Mouse (Mus musculus) cerebellum, adult 8-10 months (tissue): ENCODE results near the gene Prss8.
"Not testable (repeated sequence)": the region's sequence is repeated elsewhere in the genome, so short reads cannot be mapped to it uniquely, and the experiment has no call there.

Experiments used
- DNase-seq: peaks from one replicate; pipeline ENCODE4 v3.0.0; 2022

The Prss8 gene

DNA sequence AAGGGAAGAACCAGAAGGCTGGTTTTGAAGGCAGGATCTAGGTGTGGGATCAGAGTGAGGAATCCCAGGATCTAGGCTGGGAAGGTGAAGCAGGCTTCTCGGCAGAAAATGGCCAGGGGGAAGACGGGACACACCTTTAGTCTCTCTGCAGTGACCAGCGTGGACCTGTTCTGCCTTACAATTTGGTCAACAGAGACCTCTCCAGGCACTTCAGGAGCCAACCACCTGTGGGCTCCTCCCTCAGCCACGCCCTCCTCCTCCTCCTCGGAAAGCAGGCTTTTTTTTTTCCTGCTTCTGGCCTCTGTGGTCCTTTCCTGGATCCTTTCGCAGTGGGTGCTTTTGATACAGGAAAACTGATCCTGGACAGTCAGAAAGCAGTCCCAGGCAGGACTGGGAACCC lies at the start of gene Prss8:
Prss8 (minus strand) TSS at position 182 of the 400 bp plus-strand sequence.
- DNase-seq = no peak

DNA sequence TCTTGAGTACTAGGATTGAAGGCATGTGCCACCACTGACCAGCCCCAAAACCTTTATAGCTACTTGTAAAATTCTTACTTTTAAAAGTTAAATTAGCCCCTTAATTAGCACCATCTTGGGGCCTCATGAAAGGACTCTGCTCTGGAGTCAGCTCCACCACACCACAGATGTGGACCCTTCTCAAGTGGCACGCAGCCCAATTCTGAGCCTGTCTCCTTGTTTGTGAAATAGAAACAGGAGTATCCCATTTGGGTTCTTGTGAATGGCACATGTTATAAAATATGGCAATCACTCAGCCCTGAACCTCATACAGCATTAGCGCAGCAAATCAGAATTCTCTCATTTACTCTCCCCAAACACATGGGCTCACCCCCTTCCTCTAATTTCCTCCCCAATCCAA lies 49.0 kb upstream of the Prss8 start:
- no peak for DNase-seq

DNA sequence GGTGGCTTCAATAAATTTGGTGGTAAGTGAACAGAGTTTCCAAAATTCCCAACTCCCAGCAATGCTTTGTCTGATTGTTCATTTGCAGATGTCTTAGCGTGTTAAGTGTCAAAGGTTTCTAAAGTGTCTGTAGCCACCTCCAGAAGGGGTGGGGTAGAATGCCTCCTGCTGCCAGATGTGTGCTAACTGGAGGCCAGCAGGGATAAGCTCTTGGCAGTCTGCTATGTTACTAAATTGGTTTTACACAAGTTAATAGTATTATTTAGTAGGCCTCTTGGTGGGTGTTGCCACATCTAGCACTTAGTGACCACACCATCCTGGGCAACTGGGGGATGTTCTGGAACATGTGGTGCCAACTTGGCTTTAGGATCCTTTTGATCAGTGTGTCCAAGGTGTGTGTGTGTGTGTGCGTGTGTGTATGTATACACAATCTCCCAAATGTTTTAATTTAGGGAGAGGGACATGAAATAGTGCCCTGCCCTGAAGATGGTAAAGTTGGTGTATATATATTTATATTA lies 44.6 kb upstream of the Prss8 start:
- no peak for DNase-seq

DNA sequence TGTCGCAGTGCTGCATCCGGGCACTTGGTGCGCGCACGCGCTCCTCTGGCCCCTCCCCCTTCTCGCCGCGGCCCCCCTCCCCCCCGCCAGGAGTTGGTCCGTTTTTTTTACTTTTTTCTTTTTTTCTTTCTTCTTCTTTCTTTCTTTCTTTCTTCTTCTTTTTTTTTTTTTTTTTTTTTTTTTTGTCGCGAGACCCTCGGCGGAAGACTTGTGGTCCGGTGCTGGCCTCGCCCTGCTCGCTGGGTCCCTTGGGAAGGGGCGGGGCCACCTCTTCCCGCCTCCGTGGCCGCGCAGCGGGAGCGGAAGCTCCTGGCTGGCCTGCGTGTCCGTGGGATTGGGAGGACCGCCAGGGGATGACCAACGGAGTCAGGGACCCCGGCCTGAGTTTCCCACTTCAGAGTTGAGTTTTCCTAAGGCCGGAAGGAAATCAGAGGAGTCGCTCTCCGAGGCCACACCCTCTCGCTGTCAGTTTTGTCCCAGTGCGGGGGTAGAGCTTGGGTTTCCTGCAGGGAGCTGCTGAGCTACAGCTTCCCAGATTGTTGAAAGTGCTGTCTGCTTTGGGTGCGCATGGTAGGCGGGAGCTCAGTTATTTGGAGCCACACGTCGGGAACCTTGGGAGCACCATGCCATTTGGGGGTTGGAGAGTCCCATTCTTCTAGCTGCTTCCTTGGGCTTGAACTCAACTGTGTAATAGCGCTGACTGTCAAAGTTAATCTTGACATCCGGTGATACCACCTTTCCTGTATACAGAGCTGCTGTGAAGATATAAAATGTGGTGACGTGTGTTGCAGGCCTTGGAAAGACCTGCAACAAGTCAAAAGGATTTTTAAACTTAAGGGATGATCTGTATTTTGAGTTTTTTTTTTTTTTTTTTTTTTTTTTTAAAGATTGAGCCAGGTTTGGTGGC lies 38.3 kb upstream of the Prss8 start:
- DNase-seq = peak; percentile 69

DNA sequence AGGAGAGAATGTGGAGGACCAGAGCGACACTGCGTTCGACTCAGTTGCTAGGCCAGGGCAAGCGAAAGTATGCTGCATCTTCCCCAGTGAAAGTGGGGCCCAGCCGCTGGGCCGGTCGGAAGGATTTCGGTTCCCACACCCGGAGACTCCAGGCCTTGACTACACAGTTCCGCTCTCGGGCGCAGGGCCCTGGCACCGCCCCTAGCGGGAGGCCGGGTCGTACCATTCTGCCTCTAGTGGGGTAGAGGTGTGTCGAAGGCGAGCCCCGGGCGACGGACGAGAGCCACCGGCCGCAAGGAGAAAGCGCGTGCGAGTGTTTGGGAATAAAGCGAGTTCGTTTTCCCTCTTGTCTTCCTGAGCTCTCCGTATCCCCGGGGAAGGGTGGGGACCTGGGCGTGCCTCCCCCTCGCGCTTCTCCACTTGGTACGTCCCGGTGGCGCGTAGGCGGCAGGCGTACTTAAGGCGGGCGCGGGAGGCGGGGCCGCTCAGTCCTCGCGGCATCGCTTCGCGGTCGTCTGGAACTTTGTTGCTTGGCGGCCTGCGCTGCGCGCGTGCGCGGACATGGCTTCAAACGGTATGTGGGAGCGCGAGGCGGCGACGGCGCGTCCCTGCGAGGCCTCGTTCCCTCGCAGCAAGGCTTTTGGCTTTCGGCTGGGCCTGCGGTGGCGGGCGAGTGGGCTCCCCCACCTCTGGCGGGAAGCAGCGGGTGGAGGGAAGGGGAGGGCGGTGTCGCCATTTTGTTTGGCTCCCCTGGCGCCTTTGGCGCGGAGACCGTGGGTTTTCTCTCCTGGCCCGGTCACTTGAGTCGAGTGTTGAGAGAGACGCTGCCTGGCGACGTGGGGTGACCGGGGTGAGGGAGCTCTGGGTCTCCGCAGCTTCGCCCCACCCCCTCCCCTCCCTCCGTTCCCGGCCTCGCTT lies 37.4 kb upstream of the Prss8 start, which contains the start of gene Fus:
Fus (plus strand) TSS at position 454 of the 918 bp plus-strand sequence.
- peak; percentile 99 for DNase-seq

DNA sequence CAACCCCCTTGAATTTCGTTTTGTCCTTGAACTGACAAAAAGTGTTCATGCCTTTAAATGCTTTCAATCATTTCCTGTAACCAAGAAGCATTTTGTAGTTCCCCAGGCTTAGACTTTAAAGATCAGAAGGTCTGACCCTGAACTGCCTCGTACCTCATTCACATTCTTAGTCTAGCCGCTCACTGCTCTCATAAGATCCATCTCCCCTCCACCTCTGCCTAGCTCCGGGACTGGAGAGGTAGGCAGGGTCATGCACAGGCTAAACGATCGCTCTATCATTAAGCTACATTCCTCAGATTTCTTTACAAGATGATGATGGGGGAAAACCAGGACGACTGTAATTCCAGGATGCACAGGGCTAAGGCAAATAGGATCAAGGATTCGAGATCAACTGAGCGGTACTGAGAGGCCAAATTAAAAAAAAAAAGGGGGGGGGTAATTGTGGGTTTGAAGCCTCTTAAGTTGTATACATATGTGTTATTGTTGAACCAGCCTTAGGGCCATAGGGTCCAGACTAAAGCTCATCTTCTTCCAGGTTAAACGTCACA lies 36.5 kb upstream of the Prss8 start:
- DNase-seq = peak; percentile 23

DNA sequence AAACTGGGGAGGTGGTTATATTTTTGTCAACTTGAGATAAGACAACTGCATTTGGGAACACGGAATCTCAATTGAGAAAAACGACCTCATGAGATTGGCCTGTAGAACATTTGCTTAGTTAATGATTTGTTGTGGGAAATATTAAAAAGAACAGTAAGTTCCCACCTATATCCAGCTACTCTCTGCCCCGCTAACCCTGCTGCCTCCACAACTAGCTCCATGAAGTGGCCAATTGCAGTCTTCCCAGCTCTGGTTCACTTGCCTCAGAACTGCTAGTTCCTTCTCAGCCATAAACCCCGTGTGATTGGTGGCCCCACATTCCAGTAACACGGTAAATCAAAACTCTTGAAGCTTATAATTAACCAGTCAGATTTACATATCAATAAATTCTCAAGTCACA lies 29.5 kb upstream of the Prss8 start:
- no peak for DNase-seq

DNA sequence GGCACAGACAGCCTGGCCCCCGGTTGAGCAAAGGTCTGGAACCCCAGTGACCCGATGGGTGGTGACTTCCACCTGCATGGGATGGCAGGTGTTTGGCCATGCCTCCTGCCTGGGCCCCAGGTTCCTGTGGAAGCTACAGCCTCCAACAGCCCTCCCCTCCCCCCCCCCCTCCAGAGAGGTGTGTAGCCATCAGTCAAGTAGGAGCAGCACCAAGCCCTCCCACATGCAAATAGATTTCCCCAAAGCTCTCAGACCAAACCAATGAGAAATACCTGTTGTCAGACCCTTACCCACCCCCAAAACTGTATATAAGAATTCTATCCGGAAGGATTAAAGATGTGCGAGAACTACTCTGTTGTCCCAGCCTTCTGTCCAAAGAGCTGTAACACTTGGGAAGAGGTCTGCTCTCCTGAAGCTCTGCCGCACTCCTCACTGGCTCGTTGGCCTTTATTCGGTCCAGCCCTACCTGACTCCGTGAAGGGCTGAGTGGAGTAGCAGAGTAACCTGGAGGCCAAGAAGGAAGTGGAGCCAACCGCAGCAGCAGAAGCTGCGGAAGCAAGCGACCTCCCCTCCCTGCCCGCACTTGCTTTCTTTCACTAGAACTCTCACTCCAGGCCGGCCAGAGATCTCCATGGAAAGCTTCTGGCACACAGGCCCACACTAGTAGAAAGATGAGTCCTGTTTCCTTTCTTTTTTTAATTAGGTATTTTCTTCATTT lies 23.1 kb upstream of the Prss8 start:
- DNase-seq = no peak

DNA sequence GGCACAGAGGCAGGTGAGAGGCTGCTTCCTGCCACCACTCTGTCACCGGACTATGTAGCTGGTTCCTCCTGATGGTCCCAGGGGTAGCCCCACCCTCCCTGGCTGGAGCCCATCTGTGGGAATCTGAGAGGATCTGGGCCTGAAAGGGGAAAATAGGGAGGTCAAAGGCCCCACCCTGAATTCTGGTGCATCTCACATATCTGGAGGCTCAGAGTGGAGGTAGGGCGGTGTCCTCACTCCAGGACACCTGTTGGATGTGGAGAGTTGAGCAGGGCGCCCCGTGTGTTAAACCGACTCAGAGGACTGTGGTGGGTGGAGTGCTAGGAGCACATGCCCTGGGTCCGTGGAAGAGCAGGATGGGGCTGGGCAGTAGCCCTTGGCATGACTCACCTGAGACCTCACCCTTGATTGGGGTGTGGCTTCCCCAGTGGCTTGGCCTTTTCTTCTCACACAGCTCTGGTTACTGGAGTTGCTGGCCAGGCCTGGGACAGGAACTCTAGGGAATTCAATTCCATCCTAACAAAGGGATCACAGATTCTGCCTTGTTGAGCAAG lies 16.6 kb upstream of the Prss8 start, which contains the start of gene Prss36:
Prss36 (minus strand) TSS at position 256 of the 554 bp plus-strand sequence.
- no peak for DNase-seq

DNA sequence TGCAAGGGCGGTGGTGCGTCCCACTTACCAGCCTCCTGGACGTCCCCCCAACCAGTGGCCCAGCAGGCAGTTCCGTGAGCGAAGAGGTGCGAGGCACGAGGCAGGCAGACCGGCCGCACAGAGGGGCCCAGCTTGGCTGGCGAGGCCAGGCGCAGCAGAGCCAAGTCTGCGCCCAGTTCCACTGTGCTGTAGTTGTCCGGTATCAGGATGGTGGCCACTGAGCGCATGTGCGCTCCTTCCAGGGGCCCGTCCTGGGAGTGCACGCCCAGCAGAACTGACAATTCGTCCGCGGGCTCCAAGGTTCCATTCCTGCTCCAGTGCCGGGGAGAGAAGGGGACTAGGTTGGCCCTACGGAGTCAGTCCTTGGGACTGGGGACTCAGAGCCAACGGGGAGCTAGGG lies 14.7 kb upstream of the Prss8 start:
- DNase-seq = no peak

DNA sequence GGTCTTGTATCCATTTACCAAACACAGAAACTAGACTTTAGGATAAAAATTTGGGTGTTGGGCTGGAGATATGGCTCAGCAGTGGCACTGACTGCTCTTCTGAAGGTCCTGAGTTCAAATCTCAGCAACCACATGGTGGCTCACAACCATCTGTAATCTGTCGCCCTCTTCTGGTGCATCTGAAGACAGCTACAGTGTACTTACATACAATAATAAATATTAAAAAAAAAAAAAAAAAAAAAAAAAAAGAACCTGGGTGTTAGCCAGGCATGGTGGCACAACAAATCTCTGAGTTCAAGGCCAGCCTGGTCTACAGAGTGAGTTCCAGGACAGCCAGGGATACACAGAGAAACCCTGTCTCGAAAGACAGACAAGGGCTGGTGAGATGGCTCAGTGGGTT lies 12.2 kb upstream of the Prss8 start:
- not testable (repeated sequence) for DNase-seq

DNA sequence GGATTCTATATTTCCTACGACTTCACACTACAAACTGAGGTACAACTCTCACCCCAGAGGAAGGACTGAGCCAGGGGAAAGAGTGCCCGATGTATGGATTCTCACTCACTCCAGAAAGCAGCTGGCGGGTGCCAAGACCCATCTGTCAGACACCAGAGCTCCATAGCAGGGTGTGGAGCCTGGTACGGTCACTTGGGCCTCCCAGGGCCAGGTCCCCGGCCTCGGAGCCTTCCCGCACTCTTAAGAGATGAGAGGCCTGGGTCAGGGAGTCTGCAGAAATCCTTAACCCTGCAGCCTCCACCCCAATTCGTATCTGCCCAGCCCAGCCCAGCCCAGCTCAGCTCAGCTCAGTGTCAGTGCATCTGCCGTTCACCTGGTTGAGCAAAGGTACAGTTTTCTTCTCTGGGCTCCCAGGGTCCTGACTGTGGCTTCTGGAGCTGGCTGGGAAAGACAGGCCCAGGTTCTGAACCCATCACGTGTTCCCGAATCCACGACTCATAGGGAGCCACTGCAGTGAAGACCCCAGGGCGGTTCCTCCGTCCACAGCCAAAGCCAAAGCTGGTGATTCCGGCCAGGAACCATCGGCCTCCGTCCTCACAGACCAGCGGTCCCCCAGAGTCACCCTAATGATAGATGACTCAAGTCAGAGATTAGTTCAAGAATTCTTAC lies 6.4 kb upstream of the Prss8 start:
- DNase-seq = no peak

DNA sequence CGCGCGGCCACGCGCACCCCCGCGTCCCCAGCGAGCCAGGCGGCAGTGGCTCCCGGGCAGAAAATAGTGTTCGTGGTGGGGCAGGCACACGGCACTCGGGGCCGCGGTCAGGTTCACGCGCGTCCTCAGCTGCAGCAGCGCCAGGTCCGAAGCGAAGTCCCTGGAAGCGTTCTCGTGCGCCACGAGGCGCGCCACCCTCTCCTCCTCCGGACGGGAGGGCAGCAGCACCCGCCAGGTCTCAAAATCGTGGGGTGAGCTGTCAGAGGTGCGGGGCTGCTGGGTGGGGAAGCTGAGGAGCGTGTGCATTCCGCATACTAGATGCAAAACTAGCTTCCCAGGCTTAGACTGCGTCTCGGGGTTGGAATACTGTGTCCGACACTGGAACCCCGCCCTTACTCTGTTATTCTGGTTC lies 5.8 kb upstream of the Prss8 start:
- DNase-seq = no peak

DNA sequence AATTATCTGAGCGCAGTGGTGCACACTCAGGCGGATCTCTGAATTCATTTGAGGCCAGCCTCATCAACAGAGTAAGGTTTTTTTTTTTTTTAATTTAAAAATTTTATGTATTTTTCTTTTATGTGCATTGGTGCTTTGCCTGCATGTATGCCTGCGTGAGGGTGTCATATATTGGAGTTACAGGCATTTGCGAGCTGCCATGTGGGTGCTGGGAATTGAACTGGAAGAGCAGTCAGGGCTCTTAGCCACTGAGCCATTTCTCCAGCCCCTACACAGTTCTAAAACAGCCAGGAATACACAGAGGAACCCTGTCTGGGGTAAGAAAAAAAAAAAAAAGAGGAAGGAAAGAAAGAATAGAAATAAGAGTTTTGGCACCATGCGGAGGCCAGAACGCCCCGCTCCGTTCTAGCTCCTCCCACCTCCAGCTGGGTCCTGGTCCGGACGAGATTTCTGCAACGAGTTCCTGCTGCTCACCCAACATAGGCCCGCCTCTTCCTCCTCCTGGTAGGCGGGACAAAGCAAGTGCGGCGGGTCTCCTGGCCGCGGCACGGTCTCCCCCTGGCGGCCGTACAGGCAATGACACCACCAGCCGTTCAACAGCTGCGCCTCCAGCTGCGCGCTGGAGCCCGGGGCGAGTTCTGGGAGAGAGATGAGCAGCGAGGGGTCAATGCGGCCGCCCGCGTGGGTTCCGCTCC lies 5.3 kb upstream of the Prss8 start:
- peak; percentile 94 for DNase-seq

DNA sequence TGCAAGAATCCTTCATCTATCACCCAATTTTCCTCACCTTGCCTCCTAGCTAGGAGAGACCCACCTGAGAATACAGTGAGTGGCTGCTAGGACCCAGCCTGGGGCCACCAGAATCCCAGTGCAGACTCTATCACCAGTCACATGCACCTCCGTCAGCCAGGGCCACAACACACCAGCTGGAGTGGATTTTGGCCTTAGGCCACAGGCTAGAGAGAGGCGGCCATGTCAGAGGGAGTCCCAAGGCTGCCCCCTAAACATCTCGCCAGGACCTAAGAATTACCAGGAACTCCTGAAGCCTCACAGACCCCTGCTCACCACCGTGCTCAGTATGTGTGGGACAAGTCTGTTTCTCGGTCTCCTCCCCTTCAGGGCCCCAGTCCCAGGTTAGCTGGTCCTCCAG lies 4.2 kb upstream of the Prss8 start:
- DNase-seq = no peak

DNA sequence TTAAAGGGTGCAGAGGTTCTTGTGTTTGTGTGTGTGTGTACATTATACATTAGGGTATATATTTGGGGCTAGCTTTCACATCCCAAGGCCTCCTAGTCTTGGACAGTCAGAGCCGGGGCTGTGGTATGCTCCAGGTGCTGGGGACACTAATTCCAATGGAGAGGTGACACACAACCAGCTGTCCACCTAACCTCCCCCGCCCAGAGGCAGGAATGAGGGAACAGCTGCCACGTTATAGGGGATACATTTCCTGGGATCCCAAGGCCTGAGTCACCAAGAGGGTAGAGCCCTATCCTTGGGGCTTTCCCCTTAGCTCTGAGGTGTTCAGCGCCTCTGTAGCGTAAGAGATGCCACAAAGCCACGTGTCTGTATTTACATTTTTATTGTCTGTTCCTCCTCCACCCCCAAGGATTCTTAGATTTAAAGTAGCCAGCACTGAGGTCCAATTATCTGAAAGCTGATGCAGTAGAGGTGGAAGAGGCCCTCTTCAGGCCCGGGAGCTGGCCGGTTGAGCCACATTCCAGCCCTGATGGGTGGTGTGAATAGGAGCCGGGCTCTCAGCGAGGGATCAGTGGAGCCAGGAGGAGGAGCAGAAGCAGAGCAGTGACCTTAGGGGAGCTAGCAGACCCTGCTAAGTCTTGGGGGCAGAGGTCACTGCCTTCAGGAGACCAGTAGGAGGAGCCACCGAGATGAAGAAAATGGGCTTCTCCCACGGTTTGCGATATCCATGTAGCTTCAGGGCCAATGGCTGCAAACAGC lies 2.5 kb upstream of the Prss8 start:
- no peak for DNase-seq

DNA sequence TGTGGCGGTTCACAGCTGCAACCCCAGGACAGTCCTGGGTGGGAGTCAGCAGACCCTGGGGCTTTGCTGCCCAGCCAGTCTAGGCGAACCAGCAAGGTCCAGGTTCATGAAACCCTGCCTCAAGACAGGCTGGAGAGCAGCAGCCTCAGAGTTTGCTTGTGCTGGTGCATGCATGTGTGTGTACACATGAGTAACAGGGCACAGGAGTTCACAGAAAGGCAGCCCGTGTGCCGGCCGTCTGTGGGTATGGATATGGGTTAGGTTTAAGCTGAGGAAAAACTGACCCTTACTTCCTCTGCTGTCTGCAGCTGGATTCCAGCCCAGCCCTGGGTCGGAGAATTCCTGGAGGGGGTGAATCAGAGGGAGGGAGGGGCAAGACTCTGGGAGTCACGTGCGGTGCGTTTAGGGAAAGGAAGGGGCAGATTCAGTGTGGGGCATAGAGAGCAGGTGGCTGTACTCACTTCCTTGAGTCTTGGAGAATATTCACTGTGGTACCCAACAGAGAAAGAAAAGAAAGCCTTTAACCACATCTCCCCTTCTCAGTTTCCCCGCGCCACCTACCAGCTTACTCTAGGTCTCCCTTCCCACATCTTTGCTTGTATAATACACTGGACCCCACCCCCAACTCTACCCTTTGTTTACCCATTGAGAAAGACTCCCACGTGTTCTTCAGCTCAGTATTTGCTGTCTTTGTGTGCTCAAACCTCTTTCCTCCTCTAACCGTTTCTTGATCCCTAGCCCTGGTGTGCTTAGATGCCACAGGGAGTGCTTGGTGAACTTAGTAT lies 1.6 kb upstream of the Prss8 start:
- no peak for DNase-seq

DNA sequence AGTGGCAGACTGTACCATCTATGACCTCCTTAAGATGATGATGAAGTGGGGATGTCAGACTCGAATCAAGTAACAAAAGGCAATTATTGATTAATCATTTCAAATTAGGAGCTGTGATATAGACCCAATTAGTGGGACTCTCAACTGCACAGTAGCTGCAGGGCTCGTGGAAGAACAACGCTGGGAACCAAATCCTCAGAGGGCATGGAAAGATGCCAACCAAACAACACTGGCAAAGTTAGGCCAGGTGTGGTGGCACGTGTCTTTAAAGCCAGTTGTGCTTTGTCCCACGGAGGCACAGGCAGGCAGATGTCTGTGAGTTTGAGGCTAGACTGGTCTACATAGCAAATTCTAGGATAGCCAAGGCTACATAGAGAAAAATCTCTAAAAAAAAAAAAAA lies 732 bp upstream of the Prss8 start:
- DNase-seq = no peak

DNA sequence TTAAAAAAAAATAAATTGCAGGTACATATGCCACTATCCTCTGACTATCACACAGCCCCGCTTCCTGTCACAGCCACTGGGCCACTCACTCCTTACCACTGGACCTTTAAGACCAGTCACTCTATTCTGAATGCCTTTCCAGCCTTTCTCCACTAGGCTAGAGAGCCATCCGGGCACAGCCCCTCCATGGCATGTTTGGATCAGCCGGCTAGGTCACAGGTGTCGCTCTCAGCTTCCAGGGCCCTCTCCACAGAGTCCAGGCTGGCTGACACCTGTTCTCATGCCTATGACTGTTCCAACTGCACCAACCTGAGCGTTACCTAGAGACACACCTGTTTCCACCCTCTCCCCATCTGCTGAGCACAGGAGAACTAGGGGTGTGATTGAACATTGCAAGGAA lies 1.3 kb downstream of the Prss8 start:
- DNase-seq = no peak
